Mouse (Mus musculus) liver, embryonic 13.5 days (tissue): Measurements from ENCODE around the gene Ush1g. TPM values are rescaled to one million over a fixed set of nuclear protein-coding genes. Genes with fewer than 3 reads are reported as not detected.

Experiments used
- ATAC-seq: fragments of 200-750 bp; cut with Nextera tagmentation; 2 replicates; pipeline ENCODE4 v1.8.0; 2017; ENCODE audit warnings: low read depth, mild to moderate bottlenecking, moderate number of reproducible peaks, moderate library complexity
- DNase-seq: peaks from one replicate; pipeline ENCODE4 v3.0.0; 2022
- H3K27ac ChIP-seq: fragments of 300-500 bp; sonication (generic); 2 replicates; pipeline ENCODE4 v1.5.1; 2015; ENCODE audit warnings: moderate library complexity, mild to moderate bottlenecking, inconsistent platforms
- H3K27me3 ChIP-seq: fragments of 300-500 bp; sonication (generic); 2 replicates; pipeline ENCODE4 v1.6.1; 2015; ENCODE audit warnings: mild to moderate bottlenecking, inconsistent platforms
- H3K36me3 ChIP-seq: fragments of 300-500 bp; sonication (generic); 2 replicates; pipeline ENCODE4 v1.6.1; 2015; ENCODE audit warnings: mild to moderate bottlenecking, inconsistent platforms
- H3K4me1 ChIP-seq: fragments of 300-500 bp; sonication (generic); replicated peaks from 2 replicates; pipeline ENCODE4 v1.6.1; 2015; ENCODE audit warnings: inconsistent platforms
- H3K4me2 ChIP-seq: fragments of 300-500 bp; sonication (generic); 2 replicates; pipeline ENCODE4 v1.6.1; 2015; ENCODE audit warnings: inconsistent platforms, mild to moderate bottlenecking, moderate library complexity
- H3K4me3 ChIP-seq: fragments of 300-500 bp; sonication (generic); replicated peaks from 2 replicates; pipeline ENCODE4 v1.5.1; 2015; ENCODE audit warnings: mild to moderate bottlenecking, inconsistent platforms
- H3K9ac ChIP-seq: fragments of 300-500 bp; sonication (generic); 2 replicates; pipeline ENCODE4 v1.6.1; 2015; ENCODE audit warnings: mild to moderate bottlenecking, inconsistent platforms
- H3K9me3 ChIP-seq: fragments of 300-500 bp; sonication (generic); replicated peaks from 2 replicates; pipeline ENCODE4 v1.6.1; 2016; ENCODE audit warnings: inconsistent platforms
- WGBS: fragments of 180-500 bp; shearing (Covaris S2); methylation state at CpG from one replicate; pipeline ENCODE4 v1.1.7; 2015; ENCODE audit not compliant: insufficient replicate concordance; 5-methylcytosine and 5-hydroxymethylcytosine counted together
- polyA plus RNA-seq: library from polyadenylated mRNA; unstranded; fragments of >200 nt; fragmentation: Nextera tagmentation; extraction: Ambion mirVana; gene quantifications from 2 replicates; pipeline ENCODE4 v1.2.1, GENCODE M21; 2015

The Ush1g gene
- polyA plus RNA-seq, 1 experiment from 2014 or later, result 0.07 TPM

DNA sequence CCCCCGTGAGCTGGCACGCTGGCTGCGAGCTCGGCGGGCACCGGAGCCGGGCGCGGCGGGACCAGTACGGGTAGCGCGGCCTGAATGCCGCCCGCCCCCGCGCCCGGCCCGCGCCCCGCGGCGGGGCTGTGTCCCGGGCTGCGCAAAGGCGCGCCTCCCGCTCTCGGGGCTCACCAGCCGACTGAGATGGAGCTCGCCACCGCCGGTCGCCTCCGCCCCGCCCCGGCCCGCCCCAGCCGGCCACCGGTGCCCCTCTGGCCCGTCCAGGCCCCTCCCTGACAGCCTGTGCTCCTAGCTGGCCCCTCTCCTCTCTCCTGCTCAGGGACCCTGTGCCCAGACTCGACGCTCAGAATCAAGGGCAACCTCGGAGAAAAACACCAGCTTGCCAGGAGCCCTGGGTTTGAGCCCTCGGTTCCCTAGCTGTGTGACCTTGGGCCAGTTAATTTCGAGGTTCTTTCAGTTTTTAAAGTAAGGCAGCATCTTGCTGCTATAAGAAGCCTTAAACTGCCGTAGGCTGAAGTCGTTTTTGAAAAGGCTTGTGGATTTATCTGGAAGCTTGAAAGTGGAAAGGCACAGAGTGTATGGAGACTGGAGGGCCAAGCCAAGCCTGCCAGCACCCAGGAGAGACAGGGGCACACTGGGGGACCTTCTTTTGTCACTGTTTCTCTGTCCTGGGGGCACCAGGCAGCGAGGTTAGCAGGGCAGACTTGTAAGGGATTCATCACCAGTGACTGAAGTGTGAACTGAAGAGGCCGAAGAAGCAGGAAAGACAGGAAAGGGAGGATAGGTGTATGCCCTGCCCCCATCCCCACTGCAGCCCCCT, 54.6 kb downstream of the Ush1g start, which contains the start of gene Grin2c:
Grin2c (minus strand) TSS at position 183 of the 823 bp plus-strand sequence.
- Histone ChIP-seq H3K4me1 (peaks cover 22% of the 10 kb centered on the region), H3K27ac (no peak within 1 kb of the TSS), H3K9me3 (no peaks in the 10 kb centered on the region), H3K4me3 (peak within 1 kb of the TSS; percentile 39), H3K36me3 (peaks cover 25% of the 10 kb centered on the region), H3K4me2 (peak within 1 kb of the TSS; percentile 52), H3K27me3 (peaks cover 68% of the 10 kb centered on the region), H3K9ac (no peak within 1 kb of the TSS)
- ATAC-seq, result no peak
- no peak for DNase-seq
- 8% methylated on average over 50 of the region's 50 CpGs for WGBS

- Histone ChIP-seq H3K9me3 (no peaks in the 10 kb centered on the region), H3K27ac (no peak overlapping the region), H3K36me3 (peaks cover 20% of the 10 kb centered on the region), H3K9ac (no peak overlapping the region), H3K4me3 (peak overlapping the region; percentile 39), H3K4me1 (peaks cover 19% of the 10 kb centered on the region), H3K27me3 (peaks cover 77% of the 10 kb centered on the region), H3K4me2 (peak overlapping the region; percentile 52; the same call in 1 of the 2 replicates)
- DNase-seq (no peak), ATAC-seq (no peak)
- 2% methylated on average over 22 of the region's 22 CpGs for WGBS
Observed at GRCm38 (mm10) chr11:115266400-115266778, 55.5 kb downstream of the Ush1g start.

DNA sequence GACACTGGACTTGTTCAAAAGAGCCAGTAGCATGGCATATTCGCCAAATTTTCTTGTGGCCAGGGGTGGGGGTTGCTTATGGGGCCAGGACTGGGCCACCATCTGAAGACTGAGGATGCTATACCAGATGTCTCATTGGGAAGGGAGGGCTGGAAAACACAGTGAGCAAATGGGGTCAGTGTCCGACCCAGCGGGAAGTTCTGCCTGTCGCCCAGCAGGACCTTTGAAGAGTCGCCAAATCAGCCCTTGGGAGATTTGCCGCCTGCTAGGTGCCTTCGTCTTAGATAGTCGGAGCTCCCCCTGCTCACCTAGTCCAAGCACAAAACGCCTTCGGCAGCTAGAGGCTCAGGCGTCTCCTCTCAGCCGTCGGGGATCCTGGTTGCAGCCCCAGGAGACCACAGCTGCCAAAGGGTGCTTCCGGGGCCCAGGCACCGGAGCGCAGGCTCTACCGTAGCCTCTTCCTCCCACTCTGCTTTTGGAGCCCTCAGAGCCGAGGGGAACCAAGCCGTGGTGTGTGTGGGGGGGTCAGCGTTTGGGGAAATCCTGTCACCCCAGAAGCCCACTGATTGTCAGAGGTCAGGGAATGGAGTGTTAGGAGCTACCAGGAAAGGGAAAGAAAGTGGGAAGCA, 56.0 kb downstream of the Ush1g start:
- H3K9me3 ChIP-seq, result no peaks in the 10 kb centered on the region

More for the DNA sequence above, 56.0 kb downstream of the Ush1g start:
- peaks cover 19% of the 10 kb centered on the region for H3K4me1 ChIP-seq
- peaks cover 82% of the 10 kb centered on the region for H3K27me3 ChIP-seq
- no peak for ATAC-seq
- H3K4me3 ChIP-seq, result 0 out of 2 replicates have a peak overlapping the region, but pooled peaks have one; percentile 39
- no peak overlapping the region for H3K9ac ChIP-seq
- H3K36me3 ChIP-seq, result peaks cover 20% of the 10 kb centered on the region
- 6% methylated on average over 20 of the region's 20 CpGs for WGBS
- no peak overlapping the region for H3K4me2 ChIP-seq
- no peak overlapping the region for H3K27ac ChIP-seq
- no peak for DNase-seq

Other genes starting within 250 kb of the Ush1g start
- gene Rab37, start 230.6 kb downstream of the Ush1g start, polyA plus RNA-seq, result 3.3 and 3.6 TPM in 2 replicates
- gene Cd300lf, start 188.0 kb downstream of the Ush1g start, polyA plus RNA-seq, result 0.97 TPM in 2 replicates
- 59.8 and 69.9 TPM in 2 replicates for gene Slc9a3r1, start 158.7 kb downstream of the Ush1g start, polyA plus RNA-seq
- gene Tmem104, start 134.6 kb downstream of the Ush1g start, polyA plus RNA-seq, result 5.1 and 6.8 TPM in 2 replicates
- gene Nat9, start 134.2 kb downstream of the Ush1g start, polyA plus RNA-seq, result 11.9 and 13.3 TPM in 2 replicates
- 0.06 and 0.12 TPM in 2 replicates for gene Grin2c, start 54.8 kb downstream of the Ush1g start, polyA plus RNA-seq
- gene Fdxr, start 45.0 kb downstream of the Ush1g start, polyA plus RNA-seq, result 16.3 and 18.2 TPM in 2 replicates
- 2.0 and 2.2 TPM in 2 replicates for gene Fads6, start 24.4 kb downstream of the Ush1g start, polyA plus RNA-seq
- not detected in 2 replicates for gene Otop2, start 14.9 kb downstream of the Ush1g start, polyA plus RNA-seq
- gene Otop3, start 12.7 kb upstream of the Ush1g start, polyA plus RNA-seq, result not detected in 2 replicates
- gene Hid1, start 45.7 kb upstream of the Ush1g start, polyA plus RNA-seq, result 1.1 and 1.2 TPM in 2 replicates
- 1.5 and 1.7 TPM in 2 replicates for gene Cdr2l, start 59.9 kb upstream of the Ush1g start, polyA plus RNA-seq
- 103 and 104 TPM in 2 replicates for gene Mrpl58, start 81.7 kb upstream of the Ush1g start, polyA plus RNA-seq
- gene Atp5h, start 97.9 kb upstream of the Ush1g start, polyA plus RNA-seq, result 633 and 650 TPM in 2 replicates
- 2.5 and 4.1 TPM in 2 replicates for gene Kctd2, start 98.1 kb upstream of the Ush1g start, polyA plus RNA-seq
- gene Trim80, start 118.5 kb upstream of the Ush1g start, polyA plus RNA-seq, result 0.16 and 0.27 TPM in 2 replicates
- 0.06 TPM in 1 of 2 replicates, not detected in the other for gene Slc16a5, start 140.4 kb upstream of the Ush1g start, polyA plus RNA-seq
- gene Armc7, start 153.6 kb upstream of the Ush1g start, polyA plus RNA-seq, result 3.2 and 3.7 TPM in 2 replicates
- 60.8 and 64.6 TPM in 2 replicates for gene Nt5c, start 169.8 kb upstream of the Ush1g start, polyA plus RNA-seq
- 292 and 314 TPM in 2 replicates for gene Jpt1, start 192.3 kb upstream of the Ush1g start, polyA plus RNA-seq
- gene Sumo2, start 214.2 kb upstream of the Ush1g start, polyA plus RNA-seq, result 532 and 597 TPM in 2 replicates
- 158 and 175 TPM in 2 replicates for gene Nup85, start 242.4 kb upstream of the Ush1g start, polyA plus RNA-seq